Mouse (Mus musculus): ENCODE measurements at regions not wholly inside any gene's neighbourhood (a gene's known extent, or its start where the extent isn't known, plus 50 kb on each side); places are given as distances from the start of the nearest gene placed in this dataset.

DNA sequence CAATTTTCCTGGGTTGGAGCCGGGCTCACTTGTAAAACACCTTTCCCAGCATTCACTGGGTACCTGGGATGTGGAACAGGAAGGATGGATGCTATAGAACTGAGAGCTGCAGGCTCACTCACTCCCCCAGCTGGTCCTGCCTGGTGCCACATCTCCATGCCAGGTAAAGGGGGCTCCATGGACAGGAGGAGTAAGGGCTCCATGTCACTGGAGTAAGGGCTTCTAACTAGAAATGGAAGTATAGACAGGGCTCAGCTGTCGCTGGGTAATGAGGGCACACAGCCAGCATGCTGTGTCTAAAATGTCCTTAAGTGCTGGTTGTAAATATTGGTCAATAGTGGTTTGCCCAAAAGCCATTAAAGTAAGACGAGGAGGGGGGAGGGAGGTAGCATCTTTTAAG, 99.4 kb upstream of the Gpr12 start:
- no peaks in the 10 kb centered on the region for H3K4me1 ChIP-seq (ENCODE audit: control insufficient read depth in 2 of 2, insufficient read depth in 2 of 2, low read length in 2 of 2, poor library complexity in 1 of 2)
- H3K9ac ChIP-seq (ENCODE audit: insufficient read depth, low read depth, low read length, poor library complexity, severe bottlenecking), result no peak overlapping the region
- H3K27ac ChIP-seq (ENCODE audit: insufficient read depth, low read depth, low read length, poor library complexity, severe bottlenecking), result no peak overlapping the region
- no peak for DNase-seq (ENCODE audit: low read depth, low spot score)
- no peaks in the 10 kb centered on the region for H3K9me3 ChIP-seq (ENCODE audit: control insufficient read depth, insufficient read depth, low read depth, low read length)
- in situ Hi-C loops (cut with MboI; ENCODE audit: low sequenced_read_pairs in 2 of 2, unreplicated experiment in 2 of 2), result no loop called here
- no peaks in the 10 kb centered on the region for H3K36me3 ChIP-seq (ENCODE audit: control insufficient read depth, insufficient read depth, low read length, poor library complexity, severe bottlenecking)
- TF ChIP-seq MAFK (IDR thresholded peaks at IDR 0.05; ENCODE audit: insufficient read depth, low read depth, low read length) (no peak), ZNF384 (IDR thresholded peaks at IDR 0.05; ENCODE audit: low read depth, low read length) (no peak), CHD2 (IDR thresholded peaks at IDR 0.05; ENCODE audit: low read depth, low read length) (no peak), ZC3H11A (IDR thresholded peaks at IDR 0.05; ENCODE audit: borderline replicate concordance, low read depth, low read length) (no peak), HCFC1 (IDR thresholded peaks at IDR 0.05; ENCODE audit: borderline replicate concordance, insufficient read depth, low read length) (no peak)
- H3K4me3 ChIP-seq (ENCODE audit: insufficient read depth in 1 of 2, low read depth in 1 of 2, low read length in 2 of 2, poor library complexity in 1 of 2, severe bottlenecking in 1 of 2), result no peak overlapping the region

DNA sequence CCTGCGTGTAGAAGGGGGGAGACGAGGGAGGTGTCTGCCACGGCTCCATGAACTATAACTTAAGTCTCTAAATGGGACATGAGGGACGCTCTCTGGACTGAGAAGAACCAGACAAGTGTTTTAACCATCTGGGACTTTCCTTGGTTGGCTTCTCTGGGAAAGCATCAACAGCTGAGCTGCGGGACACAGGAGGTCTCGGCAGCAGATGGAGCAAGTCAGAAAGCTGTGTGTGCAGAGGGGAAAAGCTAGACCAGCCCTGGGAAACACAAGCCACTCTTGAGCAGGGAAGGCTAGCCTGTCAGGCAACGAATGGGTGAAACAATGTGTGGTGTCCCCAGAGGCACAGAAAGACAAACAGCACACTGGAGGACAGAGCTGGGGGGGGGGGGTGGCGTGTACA, 98.5 kb upstream of the Gpr12 start:
- H3K9me3 ChIP-seq (ENCODE audit: control insufficient read depth, insufficient read depth, low read depth, low read length), result no peaks in the 10 kb centered on the region
- peaks cover 0 to 2% of the 10 kb centered on the region in 2 experiments; a peak in 1 of 4 replicates for H3K4me1 ChIP-seq (ENCODE audit: control insufficient read depth in 2 of 2, insufficient read depth in 2 of 2, low read length in 2 of 2, poor library complexity in 1 of 2)
- in situ Hi-C loops (cut with MboI; ENCODE audit: low sequenced_read_pairs in 2 of 2, unreplicated experiment in 2 of 2), result no loop called here
- no peak overlapping the region for H3K27ac ChIP-seq (ENCODE audit: insufficient read depth, low read depth, low read length, poor library complexity, severe bottlenecking)
- no peaks in the 10 kb centered on the region for H3K36me3 ChIP-seq (ENCODE audit: control insufficient read depth, insufficient read depth, low read length, poor library complexity, severe bottlenecking)
- H3K4me3 ChIP-seq (ENCODE audit: insufficient read depth in 1 of 2, low read depth in 1 of 2, low read length in 2 of 2, poor library complexity in 1 of 2, severe bottlenecking in 1 of 2), result no peak overlapping the region
- no peak overlapping the region for H3K9ac ChIP-seq (ENCODE audit: insufficient read depth, low read depth, low read length, poor library complexity, severe bottlenecking)
- TF ChIP-seq MAFK (IDR thresholded peaks at IDR 0.05; ENCODE audit: insufficient read depth, low read depth, low read length) (no peak), ZNF384 (IDR thresholded peaks at IDR 0.05; ENCODE audit: low read depth, low read length) (no peak), HCFC1 (IDR thresholded peaks at IDR 0.05; ENCODE audit: borderline replicate concordance, insufficient read depth, low read length) (no peak), ZC3H11A (IDR thresholded peaks at IDR 0.05; ENCODE audit: borderline replicate concordance, low read depth, low read length) (no peak), CHD2 (IDR thresholded peaks at IDR 0.05; ENCODE audit: low read depth, low read length) (no peak)
- no peak for DNase-seq (ENCODE audit: low read depth, low spot score)

DNA sequence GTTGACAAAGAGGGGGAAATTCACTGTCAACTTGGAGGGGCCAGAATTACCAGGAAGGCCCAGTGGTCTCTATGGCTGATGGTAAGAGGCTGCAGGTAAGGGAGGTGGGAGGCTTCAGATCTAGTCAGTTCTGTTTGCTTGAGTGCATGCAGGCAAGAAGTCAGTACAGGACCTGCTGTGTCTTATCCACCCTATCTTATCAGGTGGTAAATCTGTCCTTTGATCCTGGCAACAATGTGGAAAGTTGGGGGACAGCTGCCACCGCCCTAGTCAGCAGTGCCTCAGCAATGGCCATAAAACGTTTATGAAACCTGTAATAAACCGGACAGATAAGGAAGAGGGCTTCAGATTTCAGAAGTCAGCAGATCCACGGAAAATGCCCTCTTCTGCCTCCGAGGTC, 97.9 kb upstream of the Gpr12 start:
- Histone ChIP-seq H3K4me3 (ENCODE audit: insufficient read depth in 1 of 2, low read depth in 1 of 2, low read length in 2 of 2, poor library complexity in 1 of 2, severe bottlenecking in 1 of 2) (no peak overlapping the region), H3K27ac (ENCODE audit: insufficient read depth, low read depth, low read length, poor library complexity, severe bottlenecking) (no peak overlapping the region), H3K9ac (ENCODE audit: insufficient read depth, low read depth, low read length, poor library complexity, severe bottlenecking) (no peak overlapping the region), H3K36me3 (ENCODE audit: control insufficient read depth, insufficient read depth, low read length, poor library complexity, severe bottlenecking) (no peaks in the 10 kb centered on the region), H3K9me3 (ENCODE audit: control insufficient read depth, insufficient read depth, low read depth, low read length) (no peaks in the 10 kb centered on the region), H3K4me1 (ENCODE audit: control insufficient read depth in 2 of 2, insufficient read depth in 2 of 2, low read length in 2 of 2, poor library complexity in 1 of 2) (peaks cover 0 to 2% of the 10 kb centered on the region in 2 experiments; a peak in 1 of 4 replicates)
- DNase-seq (ENCODE audit: low read depth, low spot score), result no peak
- TF ChIP-seq ZC3H11A (IDR thresholded peaks at IDR 0.05; ENCODE audit: borderline replicate concordance, low read depth, low read length) (no peak), MAFK (IDR thresholded peaks at IDR 0.05; ENCODE audit: insufficient read depth, low read depth, low read length) (no peak), HCFC1 (IDR thresholded peaks at IDR 0.05; ENCODE audit: borderline replicate concordance, insufficient read depth, low read length) (no peak), ZNF384 (IDR thresholded peaks at IDR 0.05; ENCODE audit: low read depth, low read length) (no peak), CHD2 (IDR thresholded peaks at IDR 0.05; ENCODE audit: low read depth, low read length) (no peak)
- in situ Hi-C loops (cut with MboI; ENCODE audit: low sequenced_read_pairs in 2 of 2, unreplicated experiment in 2 of 2), result no loop called here

DNA sequence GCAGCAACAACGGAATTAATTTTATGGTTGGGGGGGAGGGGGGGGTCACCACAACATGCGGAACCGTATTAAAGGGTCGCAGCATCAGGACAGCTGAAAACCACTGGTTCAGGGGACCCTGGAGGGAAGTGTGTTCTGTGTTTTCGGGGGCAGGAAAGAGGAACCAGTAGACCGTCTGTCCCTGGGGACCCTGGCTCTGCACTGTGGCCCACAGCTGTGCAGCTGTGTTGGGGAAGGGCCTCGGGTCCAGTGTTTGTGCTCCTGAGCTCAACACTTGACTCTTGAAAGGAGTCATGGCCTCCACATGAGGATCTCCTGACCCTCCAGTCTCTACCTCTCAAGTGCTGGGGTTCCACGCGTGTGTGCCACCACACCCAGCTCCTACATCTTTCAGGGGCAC, 96.5 kb upstream of the Gpr12 start:
- Histone ChIP-seq H3K4me1 (ENCODE audit: control insufficient read depth in 2 of 2, insufficient read depth in 2 of 2, low read length in 2 of 2, poor library complexity in 1 of 2) (peaks cover 0 to 7% of the 10 kb centered on the region in 2 experiments; a peak in 2 of 4 replicates), H3K4me3 (ENCODE audit: insufficient read depth in 1 of 2, low read depth in 1 of 2, low read length in 2 of 2, poor library complexity in 1 of 2, severe bottlenecking in 1 of 2) (no peak overlapping the region), H3K9ac (ENCODE audit: insufficient read depth, low read depth, low read length, poor library complexity, severe bottlenecking) (no peak overlapping the region), H3K36me3 (ENCODE audit: control insufficient read depth, insufficient read depth, low read length, poor library complexity, severe bottlenecking) (no peaks in the 10 kb centered on the region), H3K27ac (ENCODE audit: insufficient read depth, low read depth, low read length, poor library complexity, severe bottlenecking) (no peak overlapping the region), H3K9me3 (ENCODE audit: control insufficient read depth, insufficient read depth, low read depth, low read length) (no peaks in the 10 kb centered on the region)
- no peak for TF ChIP-seq MAFK (IDR thresholded peaks at IDR 0.05; ENCODE audit: insufficient read depth, low read depth, low read length)
- in situ Hi-C loops (cut with MboI; ENCODE audit: low sequenced_read_pairs in 2 of 2, unreplicated experiment in 2 of 2), result no loop called here
- DNase-seq (ENCODE audit: low read depth, low spot score), result no peak

DNA sequence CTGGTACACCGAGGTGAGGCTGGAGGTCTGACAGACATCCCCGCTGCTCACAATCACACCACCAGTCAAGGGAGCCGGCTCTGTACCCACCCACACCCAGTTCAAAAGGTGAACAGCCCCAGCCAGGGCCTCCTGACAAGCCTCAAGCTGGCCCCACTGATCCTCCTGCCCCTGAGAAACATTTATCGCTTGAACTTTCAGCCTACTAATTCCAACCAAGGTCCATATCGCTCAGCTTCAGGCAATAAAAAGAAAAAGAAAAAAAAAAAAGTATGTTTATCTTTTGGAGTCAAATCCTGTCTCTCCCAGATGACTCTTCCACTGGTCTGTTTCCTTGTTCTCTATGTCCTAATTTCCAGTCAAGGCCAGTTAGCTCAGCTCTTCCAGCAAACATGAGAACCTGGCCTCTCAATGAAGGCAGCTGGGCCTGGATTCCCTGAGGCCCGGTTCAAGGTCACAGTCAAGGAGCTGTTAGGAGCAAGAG, 94.2 kb upstream of the Gpr12 start:
- H3K27ac ChIP-seq (ENCODE audit: insufficient read depth, low read depth, low read length, poor library complexity, severe bottlenecking), result no peak overlapping the region
- peaks cover 2 to 14% of the 10 kb centered on the region in 2 experiments; a peak in 3 of 4 replicates for H3K4me1 ChIP-seq (ENCODE audit: control insufficient read depth in 2 of 2, insufficient read depth in 2 of 2, low read length in 2 of 2, poor library complexity in 1 of 2)
- no peak overlapping the region for H3K4me3 ChIP-seq (ENCODE audit: insufficient read depth in 1 of 2, low read depth in 1 of 2, low read length in 2 of 2, poor library complexity in 1 of 2, severe bottlenecking in 1 of 2)
- in situ Hi-C loops (cut with MboI; ENCODE audit: low sequenced_read_pairs in 2 of 2, unreplicated experiment in 2 of 2), result no loop called here
- H3K9me3 ChIP-seq (ENCODE audit: control insufficient read depth, insufficient read depth, low read depth, low read length), result no peaks in the 10 kb centered on the region
- no peak overlapping the region for H3K9ac ChIP-seq (ENCODE audit: insufficient read depth, low read depth, low read length, poor library complexity, severe bottlenecking)
- no peak for TF ChIP-seq HCFC1 (IDR thresholded peaks at IDR 0.05; ENCODE audit: borderline replicate concordance, insufficient read depth, low read length)
- no peak for TF ChIP-seq CHD2 (IDR thresholded peaks at IDR 0.05; ENCODE audit: low read depth, low read length)
- TF ChIP-seq ZC3H11A (IDR thresholded peaks at IDR 0.05; ENCODE audit: borderline replicate concordance, low read depth, low read length), result no peak
- no peak for TF ChIP-seq MAFK (IDR thresholded peaks at IDR 0.05; ENCODE audit: insufficient read depth, low read depth, low read length)
- TF ChIP-seq ZNF384 (IDR thresholded peaks at IDR 0.05; ENCODE audit: low read depth, low read length), result no peak
- DNase-seq (ENCODE audit: low read depth, low spot score), result no peak
- no peaks in the 10 kb centered on the region for H3K36me3 ChIP-seq (ENCODE audit: control insufficient read depth, insufficient read depth, low read length, poor library complexity, severe bottlenecking)

All from ES-E14 (cell line).